Mouse (Mus musculus): ENCODE measurements around the gene Farp1. TPM values are rescaled to one million over a fixed set of nuclear protein-coding genes. Genes with fewer than 3 reads are reported as not detected.

The Farp1 gene
- polyA plus RNA-seq, 1 experiment = 29.2 TPM

GRCm38 (mm10) chr14:121263912-121264311 is 228.9 kb downstream of the Farp1 start:
- Histone ChIP-seq H3K9me3 (replicated peaks; ENCODE audit: control insufficient read depth, insufficient read depth, low read length, poor library complexity, severe bottlenecking) (no peaks in the 10 kb centered on the region), H3K27ac (ENCODE audit: insufficient read depth, low read length) (no peak overlapping the region), H3K4me3 (ENCODE audit: low read depth, low read length) (no peak overlapping the region), H3K4me1 (ENCODE audit: control insufficient read depth, insufficient read depth, low read length) (no peaks in the 10 kb centered on the region), H3K9ac (ENCODE audit: low read depth, poor library complexity, severe bottlenecking) (no peak overlapping the region), H3K36me3 (ENCODE audit: control insufficient read depth, insufficient read depth, low read length, poor library complexity, severe bottlenecking) (no peaks in the 10 kb centered on the region), H3K27me3 (ENCODE audit: control insufficient read depth, insufficient read depth, low read length, poor library complexity, severe bottlenecking) (no peaks in the 10 kb centered on the region)
- no peak for TF ChIP-seq CTCF (IDR thresholded peaks at IDR 0.05; ENCODE audit: low read depth, low read length)
- TF ChIP-seq POLR2A (IDR thresholded peaks at IDR 0.05; ENCODE audit: insufficient read depth, low read length) = no peak
- no peak for TF ChIP-seq EP300 (IDR thresholded peaks at IDR 0.05; ENCODE audit: insufficient read depth, low read depth, low read length)

- no peak overlapping the region for H3K27ac ChIP-seq (ENCODE audit: insufficient read depth, low read length)
- TF ChIP-seq CTCF (IDR thresholded peaks at IDR 0.05; ENCODE audit: low read depth, low read length) = no peak
- no peak for TF ChIP-seq POLR2A (IDR thresholded peaks at IDR 0.05; ENCODE audit: insufficient read depth, low read length)
- TF ChIP-seq EP300 (IDR thresholded peaks at IDR 0.05; ENCODE audit: insufficient read depth, low read depth, low read length) = no peak
- H3K27me3 ChIP-seq (ENCODE audit: control insufficient read depth, insufficient read depth, low read length, poor library complexity, severe bottlenecking) = no peaks in the 10 kb centered on the region
- no peak overlapping the region for H3K4me3 ChIP-seq (ENCODE audit: low read depth, low read length)
- no peak overlapping the region for H3K9ac ChIP-seq (ENCODE audit: low read depth, poor library complexity, severe bottlenecking)
- H3K9me3 ChIP-seq (replicated peaks; ENCODE audit: control insufficient read depth, insufficient read depth, low read length, poor library complexity, severe bottlenecking) = no peaks in the 10 kb centered on the region
- H3K36me3 ChIP-seq (ENCODE audit: control insufficient read depth, insufficient read depth, low read length, poor library complexity, severe bottlenecking) = no peaks in the 10 kb centered on the region
- no peaks in the 10 kb centered on the region for H3K4me1 ChIP-seq (ENCODE audit: control insufficient read depth, insufficient read depth, low read length)
Measured at GRCm38 (mm10) chr14:121264453-121264852, 229.5 kb downstream of the Farp1 start.

DNA sequence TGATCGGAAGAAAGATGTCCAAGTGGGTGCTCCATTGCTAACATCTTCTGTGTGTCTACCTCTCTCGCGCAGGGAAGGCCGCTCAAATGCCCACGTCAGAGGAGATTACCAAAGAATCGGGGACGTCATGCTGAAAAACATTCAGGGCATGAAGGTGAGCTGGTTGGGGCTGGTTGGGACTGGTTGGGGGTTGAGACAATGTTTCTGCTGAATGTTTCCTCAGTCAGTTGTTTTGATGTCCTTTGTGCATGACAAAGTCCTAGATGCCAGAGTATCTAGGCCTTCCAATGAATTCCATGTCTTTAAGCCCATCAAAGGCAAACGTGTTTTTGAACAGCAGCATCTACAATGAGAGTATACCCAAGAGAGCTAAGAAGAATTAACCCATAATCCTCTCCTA is 232.8 kb downstream of the Farp1 start:
- no peak overlapping the region for H3K9ac ChIP-seq (ENCODE audit: low read depth, poor library complexity, severe bottlenecking)
- no peaks in the 10 kb centered on the region for H3K4me1 ChIP-seq (ENCODE audit: control insufficient read depth, insufficient read depth, low read length)
- H3K9me3 ChIP-seq (replicated peaks; ENCODE audit: control insufficient read depth, insufficient read depth, low read length, poor library complexity, severe bottlenecking) = no peaks in the 10 kb centered on the region
- H3K4me3 ChIP-seq (ENCODE audit: low read depth, low read length) = no peak overlapping the region
- H3K27ac ChIP-seq (ENCODE audit: insufficient read depth, low read length) = no peak overlapping the region
- no peaks in the 10 kb centered on the region for H3K27me3 ChIP-seq (ENCODE audit: control insufficient read depth, insufficient read depth, low read length, poor library complexity, severe bottlenecking)
- TF ChIP-seq EP300 (IDR thresholded peaks at IDR 0.05; ENCODE audit: insufficient read depth, low read depth, low read length) (no peak), POLR2A (IDR thresholded peaks at IDR 0.05; ENCODE audit: insufficient read depth, low read length) (no peak), CTCF (IDR thresholded peaks at IDR 0.05; ENCODE audit: low read depth, low read length) (no peak)
- H3K36me3 ChIP-seq (ENCODE audit: control insufficient read depth, insufficient read depth, low read length, poor library complexity, severe bottlenecking) = no peaks in the 10 kb centered on the region

DNA sequence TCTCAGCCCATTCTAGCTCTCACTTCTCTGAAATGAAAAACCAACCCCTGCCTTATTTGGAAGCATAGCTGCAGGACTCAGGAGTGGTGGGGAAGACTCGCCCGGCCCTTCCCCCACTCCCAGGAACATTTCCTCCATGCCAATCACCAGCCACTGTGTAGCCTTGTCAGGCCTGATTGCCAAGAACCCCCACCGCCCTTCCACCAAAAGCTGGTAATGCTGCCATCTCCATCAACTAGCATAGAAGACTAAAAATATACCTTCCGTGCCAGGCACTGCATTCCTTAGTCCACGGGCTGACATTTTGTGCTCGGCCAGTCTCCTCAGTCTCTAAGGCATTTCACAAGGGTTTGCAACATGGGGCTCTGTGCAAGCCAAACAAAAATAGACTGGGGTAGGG is 235.5 kb downstream of the Farp1 start:
- H3K27me3 ChIP-seq (ENCODE audit: control insufficient read depth, insufficient read depth, low read length, poor library complexity, severe bottlenecking) = no peaks in the 10 kb centered on the region
- H3K4me1 ChIP-seq (ENCODE audit: control insufficient read depth, insufficient read depth, low read length) = no peaks in the 10 kb centered on the region
- no peaks in the 10 kb centered on the region for H3K9me3 ChIP-seq (replicated peaks; ENCODE audit: control insufficient read depth, insufficient read depth, low read length, poor library complexity, severe bottlenecking)
- H3K4me3 ChIP-seq (ENCODE audit: low read depth, low read length) = no peak overlapping the region
- no peak overlapping the region for H3K27ac ChIP-seq (ENCODE audit: insufficient read depth, low read length)
- H3K9ac ChIP-seq (ENCODE audit: low read depth, poor library complexity, severe bottlenecking) = no peak overlapping the region
- no peak for TF ChIP-seq EP300 (IDR thresholded peaks at IDR 0.05; ENCODE audit: insufficient read depth, low read depth, low read length)
- TF ChIP-seq CTCF (IDR thresholded peaks at IDR 0.05; ENCODE audit: low read depth, low read length) = no peak
- no peak for TF ChIP-seq POLR2A (IDR thresholded peaks at IDR 0.05; ENCODE audit: insufficient read depth, low read length)
- no peaks in the 10 kb centered on the region for H3K36me3 ChIP-seq (ENCODE audit: control insufficient read depth, insufficient read depth, low read length, poor library complexity, severe bottlenecking)

- H3K36me3 ChIP-seq (ENCODE audit: control insufficient read depth, insufficient read depth, low read length, poor library complexity, severe bottlenecking) = no peaks in the 10 kb centered on the region
- no peak overlapping the region for H3K27ac ChIP-seq (ENCODE audit: insufficient read depth, low read length)
- H3K4me3 ChIP-seq (ENCODE audit: low read depth, low read length) = no peak overlapping the region
- no peak for TF ChIP-seq EP300 (IDR thresholded peaks at IDR 0.05; ENCODE audit: insufficient read depth, low read depth, low read length)
- TF ChIP-seq CTCF (IDR thresholded peaks at IDR 0.05; ENCODE audit: low read depth, low read length) = no peak
- no peak for TF ChIP-seq POLR2A (IDR thresholded peaks at IDR 0.05; ENCODE audit: insufficient read depth, low read length)
- H3K4me1 ChIP-seq (ENCODE audit: control insufficient read depth, insufficient read depth, low read length) = no peaks in the 10 kb centered on the region
- H3K27me3 ChIP-seq (ENCODE audit: control insufficient read depth, insufficient read depth, low read length, poor library complexity, severe bottlenecking) = no peaks in the 10 kb centered on the region
- no peak overlapping the region for H3K9ac ChIP-seq (ENCODE audit: low read depth, poor library complexity, severe bottlenecking)
- H3K9me3 ChIP-seq (replicated peaks; ENCODE audit: control insufficient read depth, insufficient read depth, low read length, poor library complexity, severe bottlenecking) = no peaks in the 10 kb centered on the region
Measured at GRCm38 (mm10) chr14:121274985-121275384, 240.0 kb downstream of the Farp1 start.

DNA sequence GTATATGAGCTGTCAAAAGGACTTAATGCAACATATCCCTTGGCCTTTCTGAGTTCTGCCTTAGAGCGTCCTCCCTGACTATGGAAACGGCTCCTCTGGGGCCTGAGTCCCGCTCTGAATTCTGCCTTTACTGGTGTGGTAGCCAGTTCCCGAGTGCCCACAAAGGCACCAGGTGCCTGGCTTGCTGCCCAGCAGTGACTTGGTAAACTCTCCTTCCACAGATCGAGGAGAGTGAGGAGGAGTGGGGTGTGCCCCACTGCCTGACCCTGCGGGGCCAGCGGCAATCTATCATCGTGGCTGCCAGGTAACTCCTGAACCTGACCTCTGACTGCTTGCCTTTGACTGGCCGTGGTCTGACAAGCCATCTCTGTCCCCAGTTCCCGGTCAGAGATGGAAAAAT is 241.0 kb downstream of the Farp1 start:
- H3K4me1 ChIP-seq (ENCODE audit: control insufficient read depth, insufficient read depth, low read length) = no peaks in the 10 kb centered on the region
- H3K36me3 ChIP-seq (ENCODE audit: control insufficient read depth, insufficient read depth, low read length, poor library complexity, severe bottlenecking) = no peaks in the 10 kb centered on the region
- H3K27me3 ChIP-seq (ENCODE audit: control insufficient read depth, insufficient read depth, low read length, poor library complexity, severe bottlenecking) = no peaks in the 10 kb centered on the region
- TF ChIP-seq POLR2A (IDR thresholded peaks at IDR 0.05; ENCODE audit: insufficient read depth, low read length) (no peak), CTCF (IDR thresholded peaks at IDR 0.05; ENCODE audit: low read depth, low read length) (no peak), EP300 (IDR thresholded peaks at IDR 0.05; ENCODE audit: insufficient read depth, low read depth, low read length) (no peak)
- H3K4me3 ChIP-seq (ENCODE audit: low read depth, low read length) = no peak overlapping the region
- H3K27ac ChIP-seq (ENCODE audit: insufficient read depth, low read length) = no peak overlapping the region
- no peak overlapping the region for H3K9ac ChIP-seq (ENCODE audit: low read depth, poor library complexity, severe bottlenecking)
- H3K9me3 ChIP-seq (replicated peaks; ENCODE audit: control insufficient read depth, insufficient read depth, low read length, poor library complexity, severe bottlenecking) = no peaks in the 10 kb centered on the region
